In genomic region chr17:35379729-35380451, GRCm38 (mm10) we compare ENCODE assay signal across 8 mouse cellular contexts. TPM values are rescaled to one million over a fixed set of nuclear protein-coding genes. Genes with fewer than 3 reads are reported as not detected.
A peak's percentile ranks its signal among the peaks of the same experiment; 100 is the strongest.
DNase-seq lines count a peak whose midpoint lies in the region; TF ChIP-seq lines count a peak whose summit lies in the region.

No protein-coding gene starts in this region.

- peaks cover 39% of the 10 kb centered on the region for H3K27me3 ChIP-seq in limb, embryonic 10.5 days (ENCODE audit: low read depth, poor library complexity, severe bottlenecking)

- TF ChIP-seq POLR2A in embryonic fibroblast, embryonic 13.5 days (IDR thresholded peaks at IDR 0.05; ENCODE audit: low read depth, low read length) = no peak

- no peaks in the 10 kb centered on the region for H3K4me1 ChIP-seq in embryonic fibroblast, embryonic 13.5 days (ENCODE audit: control insufficient read depth, insufficient read depth, low read length)
- peaks cover 14% of the 10 kb centered on the region for H3K4me1 ChIP-seq in limb, embryonic 10.5 days

- no peak for TF ChIP-seq CTCF in embryonic fibroblast, embryonic 13.5 days (IDR thresholded peaks at IDR 0.05; ENCODE audit: borderline replicate concordance, insufficient read depth, low read length)

- peak overlapping the region; percentile 35 for H3K4me3 ChIP-seq in embryonic fibroblast, embryonic 13.5 days (ENCODE audit: insufficient read depth, low read length)
- H3K4me3 ChIP-seq in limb, embryonic 10.5 days = peak overlapping the region; percentile 72

- intact Hi-C loops in heart, postnatal 14 days (cut with DNase I) = no loop called here

- H3K9me3 ChIP-seq in limb, embryonic 10.5 days (replicated peaks) = 0 out of 2 replicates have a peak, but pooled peaks cover 3% of the 10 kb centered on the region

- WGBS in limb, embryonic 10.5 days = 3% methylated on average over 68 of the region's 70 CpGs

- peak; percentile 85 for DNase-seq in A20 (ENCODE audit: low read depth, low spot score)
- DNase-seq in R1 (ENCODE audit: low read depth, low spot score) = peak; percentile 52
- peak; percentile 34 to 38 for DNase-seq in heart, postnatal 14 days
- DNase-seq in limb, embryonic 10.5 days (ENCODE audit: low spot score) = peak; percentile 70
- DNase-seq in mesoderm, embryonic 11.5 days (ENCODE audit: low read depth, low spot score) = peak; percentile 26
- DNase-seq in spleen, postnatal 36 days (ENCODE audit: low spot score in 2 of 2) = peak; percentile 46 to 57
- no peak for DNase-seq in right cerebral cortex, postnatal 36 days (ENCODE audit: low spot score in 2 of 2)

- H3K36me3 ChIP-seq in limb, embryonic 10.5 days = no peaks in the 10 kb centered on the region

- no peak overlapping the region for H3K27ac ChIP-seq in embryonic fibroblast, embryonic 13.5 days (ENCODE audit: insufficient read depth, low read length)
- H3K27ac ChIP-seq in limb, embryonic 10.5 days = peak overlapping the region; percentile 77

RNA-seq across cellular contexts. Expression of gene H2-Q4, which starts 0.5 kb away (rescaled TPM):
- polyA plus RNA-seq in embryonic fibroblast, embryonic 13.5 days (2011; ENCODE audit: insufficient read length, low read depth, missing spikeins) = 6.7 and 13.7 TPM in 2 replicates
- total RNA-seq in heart, postnatal 14 days (2021) = 1 to 10 TPM; 9.2 to 9.8 TPM
- polyA plus RNA-seq in limb, embryonic 10.5 days (2016; fragmentation: Nextera tagmentation; extraction: Ambion mirVana) = 2.2 and 3.6 TPM in 2 replicates

RNA-seq across cellular contexts. Expression of gene H2-Q2, which starts 37.8 kb away (rescaled TPM):
- not detected in 2 replicates for polyA plus RNA-seq in embryonic fibroblast, embryonic 13.5 days (2011; ENCODE audit: insufficient read length, low read depth, missing spikeins)
- 1 to 10 TPM; 1.1 to 3.7 TPM for total RNA-seq in heart, postnatal 14 days (2021)
- polyA plus RNA-seq in limb, embryonic 10.5 days (2016; fragmentation: Nextera tagmentation; extraction: Ambion mirVana) = 0.79 and 0.80 TPM in 2 replicates

RNA-seq across cellular contexts. Expression of gene H2-Q6, which starts 44.8 kb away (rescaled TPM):
- polyA plus RNA-seq in embryonic fibroblast, embryonic 13.5 days (2011; ENCODE audit: insufficient read length, low read depth, missing spikeins) = 0.28 and 0.32 TPM in 2 replicates
- total RNA-seq in heart, postnatal 14 days (2021) = under 1 TPM; 0.31 to 0.80 TPM
- 2.6 and 3.8 TPM in 2 replicates for polyA plus RNA-seq in limb, embryonic 10.5 days (2016; fragmentation: Nextera tagmentation; extraction: Ambion mirVana)

RNA-seq across cellular contexts. Expression of gene H2-Q7, which starts 59.1 kb away (rescaled TPM):
- polyA plus RNA-seq in embryonic fibroblast, embryonic 13.5 days (2011; ENCODE audit: insufficient read length, low read depth, missing spikeins) = 0.57 and 1.8 TPM in 2 replicates
- total RNA-seq in heart, postnatal 14 days (2021) = 1 to 10 TPM; 1.3 to 1.9 TPM
- 24.7 and 28.4 TPM in 2 replicates for polyA plus RNA-seq in limb, embryonic 10.5 days (2016; fragmentation: Nextera tagmentation; extraction: Ambion mirVana)

RNA-seq across cellular contexts. Expression of gene H2-Q1, which starts 59.7 kb away (rescaled TPM):
- not detected in 2 replicates for polyA plus RNA-seq in embryonic fibroblast, embryonic 13.5 days (2011; ENCODE audit: insufficient read length, low read depth, missing spikeins)
- 1 to 10 TPM in 1 of 2 experiments, under 1 TPM in 1; 0.57 to 1.2 TPM for total RNA-seq in heart, postnatal 14 days (2021)
- not detected in 2 replicates for polyA plus RNA-seq in limb, embryonic 10.5 days (2016; fragmentation: Nextera tagmentation; extraction: Ambion mirVana)

Comparison
In these comparisons a context has a peak if more than half of its experiments do, and no peak if none do; other contexts are left out.
1. DNase-seq: peak in A20 (single experiment), R1 (single experiment), heart, postnatal 14 days (2 of 2), limb, embryonic 10.5 days (single experiment), mesoderm, embryonic 11.5 days (single experiment) and spleen, postnatal 36 days (2 of 2); none in right cerebral cortex, postnatal 36 days (0 of 2).